Mouse (Mus musculus) CH12.LX (cell line): ENCODE measurements around the gene Hist1h1c. TPM values are rescaled to one million over a fixed set of nuclear protein-coding genes. Genes with fewer than 3 reads are reported as not detected.

Experiments
- DNase-seq: peaks from one replicate; pipeline ENCODE4 v3.0.0-alpha.2; 2013; ENCODE audit errors: extremely low read depth
- H3K27ac ChIP-seq: 2 replicates; pipeline ENCODE4 v1.5.1; 2012; ENCODE audit warnings: low read depth, mild to moderate bottlenecking, control low read depth, moderate library complexity; ENCODE audit not compliant: insufficient read depth
- H3K27me3 ChIP-seq: replicated peaks from 2 replicates; pipeline ENCODE3; 2012; ENCODE audit warnings: inconsistent platforms
- H3K36me3 ChIP-seq, 2 experiments: replicated peaks in 1 of 2; 2 replicates each; pipeline versions ENCODE3 to v1.6.1; 2012; ENCODE audit warnings: inconsistent platforms in 1 of 2, low read length in 1 of 2, mild to moderate bottlenecking in 1 of 2, mixed read lengths in 1 of 2, moderate library complexity in 1 of 2; ENCODE audit not compliant: control insufficient read depth in 1 of 2, insufficient read depth in 1 of 2
- H3K4me1 ChIP-seq, 2 experiments: 2 replicates each; pipeline ENCODE4 v1.6.1; 2012; ENCODE audit warnings: inconsistent platforms in 1 of 2, moderate library complexity in 1 of 2; ENCODE audit not compliant: insufficient read depth in 2 of 2, control insufficient read depth in 1 of 2
- H3K4me2 ChIP-seq: 2 replicates; pipeline ENCODE4 v1.6.1; 2012; ENCODE audit warnings: low read depth, mild to moderate bottlenecking, control low read depth; ENCODE audit not compliant: poor library complexity, insufficient read depth, severe bottlenecking
- H3K4me3 ChIP-seq, 3 experiments: fragments of 150-350 bp in 1 of 3; sonication (generic) in 1 of 3; replicated peaks in 1 of 3; 2 replicates each; pipeline versions ENCODE3 to v1.5.1; 2011 to 2012; ENCODE audit warnings: low read depth in 2 of 3, low read length in 2 of 3, mild to moderate bottlenecking in 2 of 3, moderate library complexity in 2 of 3, control low read depth in 1 of 3, improper control_type of control experiment in 1 of 3, inconsistent platforms in 1 of 3, mixed read lengths in 1 of 3; ENCODE audit not compliant: poor library complexity in 1 of 3
- H3K79me2 ChIP-seq: replicated peaks from 2 replicates; pipeline ENCODE4 v1.6.1; 2012; ENCODE audit warnings: mild to moderate bottlenecking, moderate library complexity; ENCODE audit not compliant: control insufficient read depth, poor library complexity, insufficient read depth, severe bottlenecking; ENCODE audit errors: extremely low read depth
- H3K9ac ChIP-seq: 2 replicates; pipeline ENCODE4 v1.6.1; 2012; ENCODE audit warnings: low read depth, mild to moderate bottlenecking, control low read depth, moderate library complexity; ENCODE audit not compliant: insufficient read depth
- H3K9me3 ChIP-seq: replicated peaks from 2 replicates; pipeline ENCODE3; 2012; ENCODE audit warnings: low read length, inconsistent platforms, mixed read lengths
- BHLHE40 ChIP-seq: IDR thresholded peaks from 2 replicates; pipeline ENCODE4 v1.6.1; 2011; ENCODE audit warnings: mild to moderate bottlenecking, low read depth, low read length, improper control_type of control experiment
- CHD1 ChIP-seq: IDR thresholded peaks from 2 replicates; pipeline ENCODE4 v1.6.1; 2012; ENCODE audit warnings: low read depth, low read length, improper control_type of control experiment, inconsistent platforms
- CHD2 ChIP-seq: IDR thresholded peaks from 2 replicates; pipeline ENCODE4 v1.6.1; 2011; ENCODE audit warnings: low read length, improper control_type of control experiment
- CTCF ChIP-seq, 2 experiments: IDR thresholded peaks in 1 of 2; conservative IDR thresholded peaks in 1 of 2; 2 replicates each; pipeline ENCODE4 v1.5.1; 2011 to 2012; ENCODE audit warnings: low read depth in 2 of 2, low read length in 2 of 2, improper control_type of control experiment in 1 of 2, inconsistent platforms in 1 of 2, mild to moderate bottlenecking in 1 of 2, moderate library complexity in 1 of 2
- E2F4 ChIP-seq: IDR thresholded peaks from 2 replicates; pipeline ENCODE4 v1.6.1; 2011; ENCODE audit warnings: low read depth, low read length, improper control_type of control experiment; ENCODE audit not compliant: insufficient replicate concordance
- ELF1 ChIP-seq: IDR thresholded peaks from 2 replicates; pipeline ENCODE4 v1.6.1; 2014; ENCODE audit warnings: low read depth, mild to moderate bottlenecking, inconsistent platforms, low read length, improper control_type of control experiment
- EP300 ChIP-seq: IDR thresholded peaks from 2 replicates; pipeline ENCODE4 v1.6.1; 2011; ENCODE audit warnings: low read length, improper control_type of control experiment
- ETS1 ChIP-seq: conservative IDR thresholded peaks from 2 replicates; pipeline ENCODE4 v1.6.1; 2012; ENCODE audit warnings: low read depth, mild to moderate bottlenecking, inconsistent platforms, low read length, improper control_type of control experiment, moderate library complexity
- GABPA ChIP-seq: IDR thresholded peaks from 2 replicates; pipeline ENCODE4 v1.6.1; 2012; ENCODE audit warnings: low read depth, low read length, improper control_type of control experiment, inconsistent platforms; ENCODE audit not compliant: insufficient replicate concordance
- HCFC1 ChIP-seq: IDR thresholded peaks from 2 replicates; pipeline ENCODE4 v1.6.1; 2012; ENCODE audit warnings: low read depth, mild to moderate bottlenecking, inconsistent platforms, low read length, improper control_type of control experiment
- JUN ChIP-seq: IDR thresholded peaks from 2 replicates; pipeline ENCODE4 v1.6.1; 2011; ENCODE audit warnings: low read depth, mild to moderate bottlenecking, low read length, improper control_type of control experiment, moderate library complexity; ENCODE audit not compliant: insufficient read depth
- JUND ChIP-seq: conservative IDR thresholded peaks from 2 replicates; pipeline ENCODE4 v1.6.1; 2011; ENCODE audit warnings: low read depth, low read length, improper control_type of control experiment
- KAT2A ChIP-seq: IDR thresholded peaks from 2 replicates; pipeline ENCODE4 v1.6.1; 2012; ENCODE audit warnings: low read length, improper control_type of control experiment, inconsistent platforms; ENCODE audit not compliant: insufficient replicate concordance
- MAFK ChIP-seq: IDR thresholded peaks from 2 replicates; pipeline ENCODE4 v1.6.1; 2011; ENCODE audit warnings: low read length, improper control_type of control experiment; ENCODE audit not compliant: insufficient replicate concordance
- MAX ChIP-seq: IDR thresholded peaks from 2 replicates; pipeline ENCODE4 v1.6.1; 2011; ENCODE audit warnings: low read length, improper control_type of control experiment
- MAZ ChIP-seq: IDR thresholded peaks from 2 replicates; pipeline ENCODE4 v1.6.1; 2012; ENCODE audit warnings: low read depth, mild to moderate bottlenecking, inconsistent platforms, low read length, improper control_type of control experiment, moderate library complexity
- MEF2A ChIP-seq: IDR thresholded peaks from 2 replicates; pipeline ENCODE4 v1.6.1; 2014; ENCODE audit warnings: low read depth, mild to moderate bottlenecking, inconsistent platforms, low read length, improper control_type of control experiment, borderline replicate concordance
- MXI1 ChIP-seq: IDR thresholded peaks from 2 replicates; pipeline ENCODE4 v1.6.1; 2011; ENCODE audit warnings: mild to moderate bottlenecking, low read depth, low read length, improper control_type of control experiment
- MYC ChIP-seq: IDR thresholded peaks from 2 replicates; pipeline ENCODE4 v1.6.1; 2011; ENCODE audit warnings: low read depth, mild to moderate bottlenecking, improper control_type of control experiment, low read length
- NELFE ChIP-seq: IDR thresholded peaks from 2 replicates; pipeline ENCODE4 v1.6.1; 2011; ENCODE audit warnings: low read depth, low read length, improper control_type of control experiment
- PAX5 ChIP-seq: IDR thresholded peaks from 2 replicates; pipeline ENCODE4 v1.6.1; 2012; ENCODE audit warnings: low read length, inconsistent platforms, mixed read lengths
- POLR2A ChIP-seq: IDR thresholded peaks from 2 replicates; pipeline ENCODE4 v1.6.1; 2011; ENCODE audit warnings: low read depth, mild to moderate bottlenecking, improper control_type of control experiment, low read length
- POLR2AphosphoS2 ChIP-seq: IDR thresholded peaks from 2 replicates; pipeline ENCODE4 v1.6.1; 2011; ENCODE audit warnings: low read depth, low read length, improper control_type of control experiment
- RAD21 ChIP-seq: IDR thresholded peaks from 2 replicates; pipeline ENCODE4 v1.6.1; 2011; ENCODE audit warnings: low read depth, mild to moderate bottlenecking, low read length, improper control_type of control experiment, moderate library complexity
- RCOR1 ChIP-seq: conservative IDR thresholded peaks from 2 replicates; pipeline ENCODE4 v1.6.1; 2012; ENCODE audit warnings: low read depth, mild to moderate bottlenecking, inconsistent platforms, low read length, improper control_type of control experiment
- SIN3A ChIP-seq: IDR thresholded peaks from 2 replicates; pipeline ENCODE4 v1.6.1; 2012; ENCODE audit warnings: low read length, improper control_type of control experiment, inconsistent platforms
- TBP ChIP-seq: conservative IDR thresholded peaks from 2 replicates; pipeline ENCODE4 v1.6.1; 2011; ENCODE audit warnings: low read depth, low read length, improper control_type of control experiment
- TCF12 ChIP-seq: IDR thresholded peaks from 2 replicates; pipeline ENCODE4 v1.6.1; 2014; ENCODE audit warnings: low read depth, mild to moderate bottlenecking, inconsistent platforms, low read length, improper control_type of control experiment
- UBTF ChIP-seq: IDR thresholded peaks from 2 replicates; pipeline ENCODE4 v1.6.1; 2012; ENCODE audit warnings: low read depth, mild to moderate bottlenecking, inconsistent platforms, low read length, improper control_type of control experiment, moderate library complexity
- USF1 ChIP-seq: IDR thresholded peaks from 2 replicates; pipeline ENCODE4 v1.6.1; 2014; ENCODE audit warnings: low read depth, mild to moderate bottlenecking, inconsistent platforms, low read length, improper control_type of control experiment
- USF2 ChIP-seq: conservative IDR thresholded peaks from 2 replicates; pipeline ENCODE4 v1.6.1; 2011; ENCODE audit warnings: low read depth, low read length, improper control_type of control experiment
- ZC3H11A ChIP-seq: IDR thresholded peaks from 2 replicates; pipeline ENCODE4 v1.6.1; 2012; ENCODE audit warnings: low read depth, mild to moderate bottlenecking, inconsistent platforms, low read length, improper control_type of control experiment
- ZKSCAN1 ChIP-seq: IDR thresholded peaks from 2 replicates; pipeline ENCODE4 v1.6.1; 2012; ENCODE audit warnings: low read depth, inconsistent platforms, low read length, improper control_type of control experiment, borderline replicate concordance
- ZMIZ1 ChIP-seq: IDR thresholded peaks from 2 replicates; pipeline ENCODE4 v1.6.1; 2012; ENCODE audit warnings: low read depth, mild to moderate bottlenecking, inconsistent platforms, low read length, improper control_type of control experiment
- ZNF384 ChIP-seq: IDR thresholded peaks from 2 replicates; pipeline ENCODE4 v1.6.1; 2012; ENCODE audit warnings: low read depth, low read length, improper control_type of control experiment, inconsistent platforms
- dilution Hi-C: fragments of 300-500 bp; cut with MboI; formaldehyde crosslinking; loops from 2 replicates; pipeline ENCODE4 v1.14.3; 2020; ENCODE audit warnings: low sequenced_read_pairs; ENCODE audit not compliant: extremely low pct_unique_long_range_greater_than_20kb, extremely low pct_ligation_motif_present
- in situ Hi-C: fragments of 300-500 bp; cut with MboI; formaldehyde crosslinking; loops from 3 replicates; pipeline ENCODE4 v1.14.3; 2019; ENCODE audit warnings: low sequenced_read_pairs, low pct_ligation_motif_present, low pct_unique_long_range_greater_than_20kb, mixed read lengths
- polyA plus RNA-seq: library from polyadenylated mRNA; unstranded; fragments of >175 nt; gene quantifications from 2 replicates; pipeline ENCODE4 v1.2.1, GENCODE M21; 2012; ENCODE audit warnings: low read depth; ENCODE audit not compliant: insufficient read length
- total RNA-seq, 2 experiments: library from RNA; depleted of rRNA; stranded (reverse); fragments of 300-350 nt in 1 of 2; fragments of >200 nt in 1 of 2; gene quantifications; 2 replicates each; pipeline ENCODE4 v1.2.3; 2012 to 2014

Gene Hist1h1c
- total and polyA plus RNA-seq, 3 experiments: 12.5 to 597 (median 22.8) TPM

- peak; percentile 18; the same call in 1 of the 2 replicates for TF ChIP-seq ETS1
- peak; percentile 85 for TF ChIP-seq ELF1
- no peak; the same call in 1 of the 2 replicates for TF ChIP-seq HCFC1
Measured at GRCm38 (mm10) chr13:23697491-23698299, 40.9 kb upstream of the Hist1h1c start (continued).

GRCm38 (mm10) chr13:23698300-23698693 lies 40.3 kb upstream of the Hist1h1c start, which contains the start of gene Hist1h4c:
Hist1h4c (minus strand) TSS chr13:23698454.
- no peaks in the 10 kb centered on the region for H3K9me3 ChIP-seq
- H3K36me3 ChIP-seq: no peaks in the 10 kb centered on the region
- H3K27ac ChIP-seq: peak within 1 kb of the TSS; percentile 89
- peak within 1 kb of the TSS; percentile 26 to 47 (median 32) for H3K4me3 ChIP-seq
- dilution Hi-C loops (loop anchor here (10.0 kb wide), 1 partner anchor 47 kb away; the partner anchor contains the start of genes Hist1h2bb and Hist1h3c), in situ Hi-C loops (no loop called here)
- H3K9ac ChIP-seq: peak within 1 kb of the TSS; percentile 67
- peak; percentile 98 for DNase-seq
- H3K27me3 ChIP-seq: no peaks in the 10 kb centered on the region
- H3K4me1 ChIP-seq: peaks cover 2 to 49% of the 10 kb centered on the region in 2 experiments; a peak in 2 of 4 replicates
- H3K79me2 ChIP-seq: no peaks in the 10 kb centered on the region
- H3K4me2 ChIP-seq: peak within 1 kb of the TSS; percentile 93; the same call in 1 of the 2 replicates
- no peak for TF ChIP-seq RAD21
- peak; percentile 98 for TF ChIP-seq SIN3A
- TF ChIP-seq TCF12: peak; percentile 95
- TF ChIP-seq MXI1: peak; percentile 87
- TF ChIP-seq CHD1: 0 out of 2 replicates have a peak, but pooled peaks have one; percentile 18
- TF ChIP-seq USF1: no peak
- no peak for TF ChIP-seq EP300
- peak; percentile 17; the same call in 1 of the 2 replicates for TF ChIP-seq JUND
- TF ChIP-seq USF2: no peak
- 0 out of 2 replicates have a peak, but pooled peaks have one; percentile 0 for TF ChIP-seq KAT2A
- TF ChIP-seq UBTF: peak; percentile 98
- no peak for TF ChIP-seq GABPA
- peak; percentile 99 for TF ChIP-seq TBP
- TF ChIP-seq POLR2A: peak; percentile 100
- TF ChIP-seq ELF1: no peak; the same call in 1 of the 2 replicates
- TF ChIP-seq ZKSCAN1: no peak
- peak; percentile 100 for TF ChIP-seq NELFE
- TF ChIP-seq HCFC1: peak; percentile 87
- peak; percentile 77; the same call in 1 of the 2 replicates for TF ChIP-seq E2F4
- peak; percentile 83 for TF ChIP-seq MAZ
- peak; percentile 58; the same call in 1 of the 2 replicates for TF ChIP-seq MYC
- TF ChIP-seq CHD2: peak; percentile 62; the same call in 1 of the 2 replicates
- peak; percentile 99 for TF ChIP-seq POLR2AphosphoS2
- TF ChIP-seq ZNF384: peak; percentile 27; the same call in 1 of the 2 replicates
- TF ChIP-seq BHLHE40: peak; percentile 37; the same call in 1 of the 2 replicates
- no peak for TF ChIP-seq MAFK
- no peak for TF ChIP-seq JUN
- peak; percentile 64 for TF ChIP-seq MEF2A
- TF ChIP-seq ZC3H11A: no peak
- peak; percentile 51; the same call in 1 of the 2 replicates for TF ChIP-seq ETS1
- peak; percentile 98 for TF ChIP-seq RCOR1
- peak; percentile 100 for TF ChIP-seq ZMIZ1
- TF ChIP-seq CTCF (conservative IDR thresholded peaks at IDR 0.05 in 1 of 2, IDR thresholded peaks at IDR 0.05 in 1 of 2; ENCODE audit: low read depth in 2 of 2, low read length in 2 of 2): no peak
- TF ChIP-seq MAX: peak; percentile 52; the same call in 1 of the 2 replicates
- no peak for TF ChIP-seq PAX5
